Mouse (Mus musculus): Measurements from ENCODE around the gene Ntn3.

- TF ChIP-seq CTCF (IDR thresholded peaks at IDR 0.05) (peak; percentile 68), POLR2A (IDR thresholded peaks at IDR 0.05; ENCODE audit: insufficient read depth, low read depth, low read length) (no peak)
Observed at GRCm38 (mm10) chr17:24243311-24243969, 34.1 kb upstream of the Ntn3 start.
